Mouse (Mus musculus) forebrain, embryonic 15.5 days (tissue): ENCODE data around the gene Poln. TPM values are rescaled to one million over a fixed set of nuclear protein-coding genes. Genes with fewer than 3 reads are reported as not detected.

Experiments used
- ATAC-seq: fragments of 200-750 bp; cut with Nextera tagmentation; replicated peaks from 2 replicates; pipeline ENCODE4 v1.8.0; 2017; ENCODE audit warnings: mild to moderate bottlenecking, moderate TSS enrichment, moderate library complexity
- H3K27ac ChIP-seq: fragments of 300-500 bp; sonication (generic); replicated peaks from 2 replicates; pipeline ENCODE4 v1.5.1; 2015; ENCODE audit warnings: mild to moderate bottlenecking, inconsistent platforms
- H3K27me3 ChIP-seq: fragments of 300-500 bp; sonication (generic); 2 replicates; pipeline ENCODE4 v1.6.1; 2015; ENCODE audit warnings: inconsistent platforms
- H3K36me3 ChIP-seq: fragments of 300-500 bp; sonication (generic); 2 replicates; pipeline ENCODE4 v1.6.1; 2015; ENCODE audit warnings: mild to moderate bottlenecking, inconsistent platforms
- H3K4me1 ChIP-seq: fragments of 300-500 bp; sonication (generic); 2 replicates; pipeline ENCODE4 v1.6.1; 2015; ENCODE audit warnings: inconsistent platforms
- H3K4me2 ChIP-seq: fragments of 300-500 bp; sonication (generic); replicated peaks from 2 replicates; pipeline ENCODE4 v1.6.1; 2015; ENCODE audit warnings: mild to moderate bottlenecking, inconsistent platforms
- H3K4me3 ChIP-seq: fragments of 300-500 bp; sonication (generic); 2 replicates; pipeline ENCODE4 v1.5.1; 2015; ENCODE audit warnings: mild to moderate bottlenecking, inconsistent platforms
- H3K9ac ChIP-seq: fragments of 300-500 bp; sonication (generic); replicated peaks from 2 replicates; pipeline ENCODE4 v1.6.1; 2015; ENCODE audit warnings: mild to moderate bottlenecking, inconsistent platforms
- H3K9me3 ChIP-seq: fragments of 300-500 bp; sonication (generic); 2 replicates; pipeline ENCODE4 v1.6.1; 2016; ENCODE audit warnings: inconsistent platforms
- WGBS: fragments of 180-500 bp; shearing (Covaris S2); methylation state at CpG from one replicate; pipeline ENCODE4 v1.1.7; 2015; ENCODE audit warnings: mixed read lengths; 5-methylcytosine and 5-hydroxymethylcytosine counted together
- polyA plus RNA-seq: library from polyadenylated mRNA; unstranded; fragments of >200 nt; fragmentation: Nextera tagmentation; extraction: Ambion mirVana; gene quantifications from 2 replicates; pipeline ENCODE4 v1.2.1, GENCODE M21; 2015

Gene Poln
- polyA plus RNA-seq, 1 experiment from 2014 or later = 0.34 TPM

GRCm38 (mm10) chr5:34169954-34170353 is 706 bp upstream of the Poln start:
- peak overlapping the region; percentile 87 for H3K9ac ChIP-seq
- WGBS = 83% methylated on average over 3 of the region's 3 CpGs
- no peak for ATAC-seq

GRCm38 (mm10) chr5:34167857-34168256 is 1.4 kb downstream of the Poln start:
- Histone ChIP-seq H3K4me1 (peaks cover 35% of the 10 kb centered on the region), H3K36me3 (peaks cover 6% of the 10 kb centered on the region; the same call in 1 of the 2 replicates), H3K27me3 (no peaks in the 10 kb centered on the region), H3K9me3 (no peaks in the 10 kb centered on the region), H3K27ac (no peak overlapping the region), H3K4me3 (0 out of 2 replicates have a peak overlapping the region, but pooled peaks have one; percentile 4), H3K9ac (no peak overlapping the region), H3K4me2 (no peak overlapping the region)
- whole genome bisulfite sequencing = 85% methylated on average over 4 of the region's 4 CpGs
- no peak for ATAC-seq

More at GRCm38 (mm10) chr5:34169954-34170353, 706 bp upstream of the Poln start:
- Histone ChIP-seq H3K36me3 (peaks cover 19% of the 10 kb centered on the region), H3K4me2 (peak overlapping the region; percentile 69), H3K4me1 (peaks cover 29% of the 10 kb centered on the region), H3K27ac (peak overlapping the region; percentile 93), H3K4me3 (peak overlapping the region; percentile 86), H3K27me3 (no peaks in the 10 kb centered on the region), H3K9me3 (no peaks in the 10 kb centered on the region)

DNA sequence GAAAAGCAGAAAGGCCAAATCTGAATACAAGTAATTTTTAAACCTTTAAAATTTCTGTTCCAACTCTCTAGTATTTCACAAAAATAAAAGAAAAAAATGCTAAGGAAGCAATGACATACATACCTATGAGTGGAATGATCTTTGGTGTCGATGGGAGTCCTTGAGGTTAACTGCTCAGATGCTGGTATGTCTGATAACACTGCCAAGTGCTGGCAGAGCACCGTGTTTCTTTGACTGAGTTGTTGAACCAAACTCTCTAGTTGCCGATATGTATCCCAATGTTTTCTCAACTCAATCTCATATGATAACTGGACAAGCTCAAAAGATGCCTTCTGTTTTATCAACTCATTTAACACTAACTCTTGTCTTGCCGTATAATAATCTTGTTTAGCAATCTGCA is 3.5 kb downstream of the Poln start:
- Histone ChIP-seq H3K4me2 (no peak overlapping the region), H3K36me3 (peaks cover 8% of the 10 kb centered on the region; the same call in 1 of the 2 replicates), H3K9ac (no peak overlapping the region), H3K4me1 (peaks cover 35% of the 10 kb centered on the region), H3K4me3 (no peak overlapping the region), H3K27me3 (no peaks in the 10 kb centered on the region), H3K27ac (no peak overlapping the region), H3K9me3 (no peaks in the 10 kb centered on the region)
- 85% methylated on average over 4 of the region's 4 CpGs for WGBS
- ATAC-seq = no peak

- Histone ChIP-seq H3K36me3 (0 out of 2 replicates have a peak, but pooled peaks cover under 1% of the 10 kb centered on the region), H3K4me1 (no peaks in the 10 kb centered on the region), H3K4me2 (no peak overlapping the region), H3K9me3 (no peaks in the 10 kb centered on the region), H3K9ac (no peak overlapping the region), H3K4me3 (no peak overlapping the region), H3K27me3 (no peaks in the 10 kb centered on the region), H3K27ac (no peak overlapping the region)
- ATAC-seq = no peak
These were observed 20.8 kb downstream of the Poln start for GRCm38 (mm10) chr5:34148476-34148875.

GRCm38 (mm10) chr5:34147554-34147953 is 21.7 kb downstream of the Poln start:
- no peak overlapping the region for H3K4me2 ChIP-seq
- no peaks in the 10 kb centered on the region for H3K4me1 ChIP-seq
- H3K27ac ChIP-seq = no peak overlapping the region
- no peak for ATAC-seq
- H3K9ac ChIP-seq = no peak overlapping the region
- no peaks in the 10 kb centered on the region for H3K27me3 ChIP-seq
- WGBS = 88% methylated on average over 3 of the region's 3 CpGs
- H3K4me3 ChIP-seq = no peak overlapping the region
- H3K36me3 ChIP-seq = no peaks in the 10 kb centered on the region
- no peaks in the 10 kb centered on the region for H3K9me3 ChIP-seq

DNA sequence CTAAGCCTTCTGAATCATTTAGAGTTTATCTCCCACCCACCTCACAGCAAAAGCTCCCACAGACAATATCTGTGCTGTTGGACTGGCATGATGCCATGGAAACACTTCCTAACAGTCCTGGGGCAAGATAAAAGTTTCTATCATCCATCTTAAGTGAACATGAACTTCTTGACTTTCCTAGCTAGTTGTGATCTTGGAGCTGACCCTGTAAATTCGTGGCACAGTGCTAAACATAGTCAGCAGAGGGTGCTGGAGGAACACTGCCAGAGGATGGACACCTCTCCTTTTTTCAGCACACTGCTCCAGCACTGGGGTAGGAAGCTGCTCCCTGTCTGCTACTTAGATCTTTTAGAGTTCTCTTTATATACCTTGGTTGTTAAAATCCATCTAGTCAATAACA is 29.5 kb downstream of the Poln start:
- no peak for ATAC-seq
- H3K9ac ChIP-seq = no peak overlapping the region
- no peaks in the 10 kb centered on the region for H3K9me3 ChIP-seq
- WGBS = 6% methylated on average over 1 of the region's 1 CpGs
- H3K36me3 ChIP-seq = no peaks in the 10 kb centered on the region
- no peak overlapping the region for H3K4me3 ChIP-seq
- H3K4me2 ChIP-seq = no peak overlapping the region
- no peak overlapping the region for H3K27ac ChIP-seq
- H3K4me1 ChIP-seq = no peaks in the 10 kb centered on the region
- H3K27me3 ChIP-seq = no peaks in the 10 kb centered on the region

DNA sequence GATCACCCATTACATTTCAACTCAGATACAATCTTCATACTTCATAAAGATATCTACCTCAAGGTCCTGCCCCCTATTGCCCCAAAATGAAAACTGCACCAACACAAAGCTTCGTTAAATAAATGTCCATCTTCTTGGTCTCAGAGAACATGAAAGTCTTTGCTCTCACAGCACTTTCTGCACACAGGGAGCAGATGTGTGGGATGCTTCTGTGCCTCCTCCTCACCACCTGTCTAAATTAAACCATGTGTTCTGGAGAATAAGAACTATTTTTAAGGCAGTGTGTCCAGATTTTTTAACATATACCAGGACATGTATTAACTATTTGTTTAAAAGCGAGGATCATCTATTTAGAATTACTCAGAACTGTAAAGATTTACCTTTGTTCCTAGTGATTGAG is 36.5 kb downstream of the Poln start:
- Histone ChIP-seq H3K27me3 (no peaks in the 10 kb centered on the region), H3K36me3 (no peaks in the 10 kb centered on the region), H3K9ac (no peak overlapping the region), H3K9me3 (no peaks in the 10 kb centered on the region), H3K4me1 (no peaks in the 10 kb centered on the region), H3K27ac (no peak overlapping the region), H3K4me3 (no peak overlapping the region), H3K4me2 (no peak overlapping the region)
- no peak for ATAC-seq
- WGBS = 85% methylated on average over 2 of the region's 2 CpGs

- Histone ChIP-seq H3K9ac (no peak overlapping the region), H3K27me3 (no peaks in the 10 kb centered on the region), H3K4me2 (no peak overlapping the region), H3K4me1 (no peaks in the 10 kb centered on the region), H3K4me3 (no peak overlapping the region), H3K27ac (no peak overlapping the region), H3K9me3 (no peaks in the 10 kb centered on the region), H3K36me3 (no peaks in the 10 kb centered on the region)
- ATAC-seq = no peak
- 39% methylated on average over 1 of the region's 1 CpGs for WGBS
These were observed 45.1 kb downstream of the Poln start for GRCm38 (mm10) chr5:34124131-34124530.

- H3K4me2 ChIP-seq = no peak overlapping the region
- 80% methylated on average over 3 of the region's 3 CpGs for WGBS
- no peaks in the 10 kb centered on the region for H3K4me1 ChIP-seq
- no peak overlapping the region for H3K4me3 ChIP-seq
- H3K27me3 ChIP-seq = no peaks in the 10 kb centered on the region
- H3K9ac ChIP-seq = no peak overlapping the region
- no peaks in the 10 kb centered on the region for H3K9me3 ChIP-seq
- no peak overlapping the region for H3K27ac ChIP-seq
- ATAC-seq = no peak
- H3K36me3 ChIP-seq = no peaks in the 10 kb centered on the region
These were observed 50.0 kb downstream of the Poln start for GRCm38 (mm10) chr5:34119121-34119856.

DNA sequence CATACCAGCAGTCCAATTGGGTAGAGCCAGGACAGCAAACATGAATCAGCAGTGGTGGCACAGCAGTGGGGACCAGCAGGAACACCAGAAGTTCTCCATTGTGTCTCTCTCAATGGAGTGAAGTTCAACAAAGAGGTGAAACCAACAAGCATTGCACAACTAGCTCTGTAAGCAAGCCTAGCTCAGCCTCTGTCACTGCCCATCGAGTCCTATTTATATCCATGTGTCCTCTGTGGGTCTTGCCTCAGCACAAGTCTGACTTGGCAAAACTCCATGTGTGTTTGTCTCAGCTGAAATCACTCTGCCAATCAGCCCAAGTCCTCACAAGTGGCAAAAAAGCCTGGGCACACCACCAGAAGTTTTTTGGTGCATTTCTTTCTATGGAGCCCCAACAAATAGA is 63.6 kb downstream of the Poln start:
- Histone ChIP-seq H3K27ac (no peak overlapping the region), H3K4me2 (no peak overlapping the region), H3K9me3 (no peaks in the 10 kb centered on the region), H3K9ac (no peak overlapping the region), H3K36me3 (no peaks in the 10 kb centered on the region), H3K4me3 (no peak overlapping the region), H3K27me3 (no peaks in the 10 kb centered on the region), H3K4me1 (no peaks in the 10 kb centered on the region)
- no peak for ATAC-seq
- WGBS = 55% methylated on average over 1 of the region's 1 CpGs

DNA sequence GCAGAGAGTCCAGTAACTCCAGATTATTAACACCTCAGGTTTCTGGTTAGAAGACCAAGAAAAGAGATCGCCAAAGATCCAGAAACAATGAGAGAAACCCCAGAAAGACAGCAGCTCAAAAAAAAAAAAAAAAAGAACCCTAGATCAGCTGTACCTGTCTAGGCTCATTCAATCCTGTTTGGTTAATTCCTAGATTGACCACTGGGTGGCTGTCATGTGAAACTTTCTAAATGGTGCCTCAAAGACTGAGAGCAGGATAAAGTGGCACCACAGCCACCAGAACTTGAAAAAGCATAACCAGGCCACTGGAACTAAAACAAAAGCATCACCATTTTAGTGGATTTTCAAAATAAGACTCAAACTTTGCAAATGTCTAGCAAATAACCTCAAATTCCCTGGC is 71.9 kb downstream of the Poln start:
- ATAC-seq = no peak
- no peaks in the 10 kb centered on the region for H3K36me3 ChIP-seq
- H3K9me3 ChIP-seq = no peaks in the 10 kb centered on the region
- H3K9ac ChIP-seq = no peak overlapping the region
- no peak overlapping the region for H3K4me3 ChIP-seq
- 17% methylated on average over 1 of the region's 1 CpGs for WGBS
- H3K27ac ChIP-seq = no peak overlapping the region
- H3K4me1 ChIP-seq = no peaks in the 10 kb centered on the region
- 0 out of 2 replicates have a peak, but pooled peaks cover 3% of the 10 kb centered on the region for H3K27me3 ChIP-seq
- no peak overlapping the region for H3K4me2 ChIP-seq

GRCm38 (mm10) chr5:34093021-34093420 is 76.2 kb downstream of the Poln start:
- Histone ChIP-seq H3K27ac (no peak overlapping the region), H3K4me1 (no peaks in the 10 kb centered on the region), H3K36me3 (no peaks in the 10 kb centered on the region), H3K9ac (no peak overlapping the region), H3K4me3 (no peak overlapping the region), H3K9me3 (no peaks in the 10 kb centered on the region), H3K27me3 (0 out of 2 replicates have a peak, but pooled peaks cover 3% of the 10 kb centered on the region), H3K4me2 (no peak overlapping the region)
- 93% methylated on average over 2 of the region's 2 CpGs for WGBS
- no peak for ATAC-seq

GRCm38 (mm10) chr5:34032520-34032919 is 136.7 kb downstream of the Poln start:
- ATAC-seq = no peak
- WGBS = 77% methylated on average over 3 of the region's 3 CpGs
- H3K4me1 ChIP-seq = no peaks in the 10 kb centered on the region

More at GRCm38 (mm10) chr5:34032520-34032919, 136.7 kb downstream of the Poln start:
- Histone ChIP-seq H3K27me3 (no peaks in the 10 kb centered on the region), H3K4me3 (no peak overlapping the region), H3K9me3 (no peaks in the 10 kb centered on the region), H3K9ac (no peak overlapping the region), H3K36me3 (no peaks in the 10 kb centered on the region), H3K4me2 (no peak overlapping the region), H3K27ac (no peak overlapping the region)
